Mouse (Mus musculus) frontal cortex, postnatal 25 days (tissue): ENCODE data around the gene 4930539E08Rik.

Source experiments
- DNase-seq, 2 experiments: peaks; one replicate each; pipeline ENCODE4 v3.0.0; 2022; ENCODE audit warnings: low spot score in 2 of 2

4930539E08Rik gene

DNA sequence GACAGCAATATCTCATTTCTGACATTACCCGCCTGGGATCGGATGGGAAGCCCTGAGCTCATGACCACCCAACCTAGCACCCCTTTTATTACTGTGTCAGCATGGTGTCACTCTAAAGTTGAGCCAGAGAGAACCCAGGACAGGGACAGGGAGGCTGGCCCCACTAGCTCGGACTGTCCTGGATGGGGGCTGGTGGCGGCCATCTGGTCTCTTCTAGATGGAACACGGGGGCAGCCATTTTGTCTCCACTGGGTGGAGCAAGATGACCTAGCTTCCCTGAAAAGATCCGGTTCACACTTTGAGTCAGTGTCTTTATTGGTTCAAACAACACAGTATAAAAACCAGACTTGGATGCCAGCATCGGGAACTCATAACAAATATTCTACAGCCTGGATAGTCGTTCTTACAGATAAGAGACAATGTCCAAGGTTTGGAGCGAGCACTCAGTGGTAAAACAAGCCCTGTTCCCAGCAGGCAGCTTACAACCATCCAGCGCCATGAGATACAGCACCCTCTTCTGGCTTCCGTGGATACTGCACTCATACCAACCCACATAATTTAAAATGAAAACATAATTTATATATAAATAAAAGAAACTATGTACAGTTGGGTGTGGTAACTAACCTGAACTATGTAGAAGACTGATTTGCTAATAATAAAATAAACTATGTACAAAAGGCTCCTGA lies 18.9 kb downstream of the 4930539E08Rik start:
- no peak for DNase-seq

DNA sequence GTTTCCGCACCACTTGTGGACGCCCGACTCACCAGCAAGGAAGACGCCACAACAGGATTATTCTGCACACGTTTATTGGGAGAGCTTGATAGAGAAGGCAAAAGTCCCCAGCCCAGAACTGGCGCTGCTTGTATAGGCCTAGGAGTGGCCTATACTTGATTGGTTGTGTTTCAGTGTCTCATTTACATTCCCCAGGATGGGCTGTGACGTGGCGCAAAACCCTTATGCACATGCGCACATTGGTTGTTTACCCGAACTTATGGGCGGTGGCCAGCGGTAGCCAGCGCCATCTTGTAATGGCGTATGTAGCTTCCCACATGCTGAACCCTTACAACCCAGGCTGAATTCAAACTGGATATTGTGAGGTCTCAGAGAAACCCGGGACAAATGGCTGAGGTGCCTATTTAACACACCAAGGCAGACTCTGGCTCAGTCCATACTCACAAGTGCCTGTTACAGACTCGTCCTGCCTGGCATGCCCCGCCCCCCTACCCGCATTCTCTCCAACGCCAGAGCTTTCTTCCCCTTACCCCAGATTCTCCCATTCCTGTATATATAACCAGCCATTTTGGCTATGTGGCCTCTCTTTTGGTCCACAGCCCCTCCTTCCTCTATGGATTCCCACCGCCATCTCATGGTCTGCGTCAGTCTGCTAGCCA lies 19.8 kb downstream of the 4930539E08Rik start:
- no peak for DNase-seq

DNA sequence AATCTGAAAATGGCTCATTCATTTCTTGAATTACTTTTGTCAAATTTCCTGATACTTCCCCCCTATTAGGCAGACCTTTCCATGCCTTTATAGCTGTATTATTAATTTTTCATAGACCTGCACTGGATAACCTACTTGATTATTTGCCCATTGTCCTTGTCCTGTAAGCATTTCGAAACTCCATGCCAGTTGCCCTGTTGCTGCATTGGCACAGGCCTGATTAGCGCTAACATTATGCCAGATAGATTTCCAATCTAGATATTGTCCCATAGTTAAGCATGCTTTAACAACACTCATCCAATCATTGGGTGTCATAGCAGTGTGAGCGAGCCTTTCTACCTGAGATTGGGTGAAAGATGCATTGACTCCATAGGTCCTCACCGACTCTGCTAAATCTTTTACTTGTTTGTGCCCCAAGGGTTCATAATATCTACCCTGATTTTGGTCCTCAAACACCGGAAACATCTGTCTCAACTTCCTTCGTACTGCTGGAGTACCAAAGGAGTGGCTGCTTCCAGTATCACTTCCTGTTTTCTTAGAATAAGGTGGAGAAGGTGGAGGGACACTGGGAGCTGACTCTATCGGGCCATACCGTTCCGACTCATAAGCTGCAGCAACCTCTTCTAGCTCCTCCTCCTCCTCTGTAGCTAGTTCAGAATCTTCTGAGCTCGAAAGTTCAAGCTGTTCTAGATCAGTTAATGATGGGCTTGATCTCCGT lies 20.9 kb downstream of the 4930539E08Rik start:
- DNase-seq, result no peak

DNA sequence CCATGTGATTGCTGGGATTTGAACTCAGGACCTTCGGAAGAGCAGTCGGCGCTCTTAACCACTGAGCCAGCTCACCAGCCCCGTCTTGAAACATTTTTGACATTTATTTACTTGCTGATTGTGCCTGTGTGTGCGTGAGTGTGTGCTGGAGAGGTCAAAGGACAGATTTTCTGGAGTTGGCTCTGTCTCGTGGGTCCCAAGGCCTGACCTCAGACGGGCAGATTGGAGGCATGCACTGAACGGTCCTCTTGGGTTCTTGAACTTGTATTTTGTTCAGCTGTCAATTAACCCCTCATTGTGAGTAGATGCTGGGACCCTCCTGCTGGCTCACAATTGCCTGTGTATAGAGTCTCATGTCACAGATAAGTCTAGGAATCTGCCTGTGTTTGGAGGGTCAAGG lies 28.9 kb downstream of the 4930539E08Rik start:
- DNase-seq, result no peak

DNA sequence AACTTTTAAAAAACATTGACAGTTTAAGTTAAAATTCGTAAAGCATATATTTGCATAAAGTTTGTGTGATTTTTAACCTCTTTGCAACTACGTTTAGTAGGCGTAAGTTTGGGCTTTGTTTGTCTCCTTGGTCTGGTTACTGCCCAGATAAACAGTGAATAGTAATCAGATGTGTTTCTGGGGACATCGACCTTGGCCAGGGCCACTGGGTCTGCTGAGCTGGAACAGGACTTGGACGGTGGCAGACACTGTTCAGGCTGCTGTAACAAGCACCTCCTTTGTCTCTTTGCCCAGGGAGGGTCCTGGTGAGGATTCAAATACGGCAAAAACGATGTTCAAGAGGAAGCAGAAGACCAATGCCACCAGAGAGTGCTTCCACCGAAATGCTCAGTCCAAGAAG lies 29.9 kb downstream of the 4930539E08Rik start:
- DNase-seq, result no peak

DNA sequence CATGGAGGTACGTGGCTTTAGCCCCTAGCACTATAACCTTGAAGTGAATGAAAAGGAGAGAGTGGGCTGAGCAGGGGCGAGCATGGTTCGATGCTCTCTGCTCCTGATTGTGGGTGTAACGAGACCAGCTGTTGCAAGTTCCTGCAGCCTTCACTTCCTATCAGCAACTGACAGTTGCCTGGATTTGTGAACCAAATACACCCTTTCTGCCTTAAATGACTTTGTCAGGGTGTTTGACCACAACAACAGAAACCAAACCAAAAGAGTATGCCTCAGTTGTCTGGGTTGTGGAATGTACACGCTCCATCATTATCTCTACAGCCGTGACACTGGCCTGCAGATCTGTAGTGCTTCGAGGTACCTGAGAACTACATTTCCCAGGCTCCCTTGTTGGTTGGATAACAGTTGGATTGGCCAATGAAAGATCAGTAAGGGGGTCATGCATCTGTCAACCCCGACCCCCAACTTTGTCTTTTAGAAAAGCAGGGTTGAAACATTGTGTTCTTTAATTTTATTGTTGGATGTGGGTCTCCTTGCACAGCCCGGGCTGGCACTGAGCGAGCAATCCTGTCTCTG lies 31.1 kb downstream of the 4930539E08Rik start:
- no peak for DNase-seq

DNA sequence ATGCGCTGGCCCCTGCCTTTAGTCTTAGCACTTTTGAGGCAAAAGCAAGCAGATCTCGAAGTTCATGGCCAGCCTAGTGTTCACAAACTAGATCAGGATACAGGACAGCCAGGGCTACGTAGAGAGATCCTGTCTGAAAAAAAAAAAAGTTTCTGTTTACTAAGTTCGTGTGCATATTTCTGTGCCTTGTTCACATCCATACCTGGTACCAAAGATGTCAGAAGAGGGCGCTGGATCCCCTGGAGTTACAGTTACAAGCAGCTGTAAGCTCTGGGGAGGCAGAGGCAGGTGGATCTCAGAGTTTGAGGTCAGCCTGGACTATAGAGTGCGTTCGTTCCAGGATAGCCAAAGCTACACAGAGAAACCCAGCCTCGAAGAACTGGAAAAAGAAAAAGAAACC lies 32.3 kb downstream of the 4930539E08Rik start:
- no peak for DNase-seq

DNA sequence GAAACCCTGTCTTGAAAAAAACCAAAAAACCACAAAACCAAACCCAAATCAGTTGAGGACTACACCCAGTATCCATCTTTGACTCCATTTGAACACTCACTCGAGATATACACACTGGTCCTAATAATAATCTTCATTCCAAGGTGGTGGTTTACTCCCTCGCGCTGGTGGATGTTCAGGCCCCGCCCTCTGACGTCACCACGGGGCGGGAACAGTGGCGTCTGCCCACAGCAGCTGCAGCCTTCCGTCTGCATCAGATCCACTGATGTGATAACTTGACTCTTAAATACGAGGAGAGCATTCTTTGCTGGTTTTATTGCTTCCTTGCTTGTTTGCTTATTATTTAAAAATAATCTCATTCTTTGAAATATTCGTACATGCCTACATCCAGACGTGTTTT lies 32.8 kb downstream of the 4930539E08Rik start:
- DNase-seq, result no peak

DNA sequence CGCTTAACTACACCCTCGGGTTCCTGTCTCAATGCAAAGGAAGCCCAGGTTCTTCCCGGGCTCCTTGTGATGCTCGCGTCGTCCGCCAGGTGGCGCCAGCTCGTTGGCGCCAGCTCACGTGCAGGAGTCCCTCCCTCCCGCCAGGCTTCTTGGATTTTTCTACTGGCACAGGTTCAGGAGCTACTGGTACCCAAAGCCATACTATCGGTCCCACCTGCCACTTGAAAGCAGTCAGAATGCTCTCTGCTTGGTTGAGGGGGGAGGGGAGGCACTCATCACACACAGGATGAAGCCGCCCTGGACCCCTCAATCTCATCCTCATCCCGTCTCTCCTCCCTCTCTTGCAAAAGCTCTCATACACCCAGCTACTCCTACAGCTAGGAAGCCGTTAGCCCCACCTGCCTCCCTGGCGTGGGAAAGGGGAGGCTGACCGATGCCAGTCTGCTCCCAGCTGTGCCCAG lies 35.2 kb downstream of the 4930539E08Rik start:
- peak; percentile 66 to 74 for DNase-seq

DNA sequence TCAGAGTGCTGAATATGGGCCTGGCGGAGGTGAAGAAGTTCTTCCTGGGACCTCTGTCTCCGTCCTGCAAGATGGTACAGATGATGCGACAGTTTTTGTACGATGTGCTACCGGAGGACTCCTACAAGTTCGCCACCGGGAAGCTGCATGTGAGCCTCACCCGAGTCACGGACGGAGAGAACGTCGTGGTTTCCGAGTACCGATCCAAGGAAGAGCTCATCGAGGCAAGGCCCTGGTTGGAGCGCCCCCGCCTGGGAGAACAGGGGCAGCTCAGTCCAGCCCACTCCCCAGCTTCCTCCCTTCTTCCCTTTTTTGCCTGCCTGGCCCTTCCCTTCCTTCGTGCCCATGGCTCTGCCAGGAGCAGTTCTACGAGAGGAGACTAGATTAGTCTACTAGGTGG lies 38.3 kb downstream of the 4930539E08Rik start:
- peak in 1 of 2 experiments; percentile 19 for DNase-seq

DNA sequence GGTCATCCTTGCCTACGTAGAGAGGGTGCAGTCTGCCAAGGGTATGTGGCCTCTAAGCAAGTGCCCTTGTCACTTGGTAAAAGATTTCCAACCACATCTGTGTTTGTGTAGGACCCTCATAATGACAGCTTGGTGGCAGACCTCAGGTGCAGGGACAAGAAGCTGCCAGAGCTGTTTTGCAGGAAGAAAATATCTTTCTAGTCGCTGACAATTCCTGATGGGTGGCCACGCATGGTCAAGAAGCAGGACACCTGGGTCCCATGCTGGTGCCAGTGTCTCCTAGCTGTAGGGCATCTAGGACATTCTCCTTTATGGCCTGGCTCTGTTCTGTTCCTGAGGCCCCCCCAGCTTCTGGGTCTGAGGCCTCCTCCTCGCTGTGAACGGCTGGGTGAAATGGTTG lies 38.8 kb downstream of the 4930539E08Rik start:
- DNase-seq, result no peak

DNA sequence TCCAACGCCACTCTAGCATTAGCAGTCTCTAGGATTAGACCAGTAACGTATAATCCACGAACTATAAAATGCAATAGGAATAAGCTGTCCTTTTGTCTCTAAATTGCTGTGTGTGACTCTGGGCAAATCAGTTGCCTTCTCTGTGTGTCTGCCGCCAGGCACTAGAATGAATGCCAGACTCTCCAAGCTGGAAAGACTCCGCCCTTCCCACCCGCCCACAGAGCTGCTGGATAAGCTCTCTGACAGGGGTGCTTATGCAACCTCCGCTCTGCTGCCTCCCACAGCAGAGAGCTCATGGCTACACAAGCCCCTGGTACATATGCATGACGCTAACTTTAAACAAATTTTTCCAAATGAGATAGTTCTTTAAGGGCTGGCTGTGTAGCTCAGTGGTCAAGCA lies 39.8 kb downstream of the 4930539E08Rik start:
- peak; percentile 33 to 38 for DNase-seq

DNA sequence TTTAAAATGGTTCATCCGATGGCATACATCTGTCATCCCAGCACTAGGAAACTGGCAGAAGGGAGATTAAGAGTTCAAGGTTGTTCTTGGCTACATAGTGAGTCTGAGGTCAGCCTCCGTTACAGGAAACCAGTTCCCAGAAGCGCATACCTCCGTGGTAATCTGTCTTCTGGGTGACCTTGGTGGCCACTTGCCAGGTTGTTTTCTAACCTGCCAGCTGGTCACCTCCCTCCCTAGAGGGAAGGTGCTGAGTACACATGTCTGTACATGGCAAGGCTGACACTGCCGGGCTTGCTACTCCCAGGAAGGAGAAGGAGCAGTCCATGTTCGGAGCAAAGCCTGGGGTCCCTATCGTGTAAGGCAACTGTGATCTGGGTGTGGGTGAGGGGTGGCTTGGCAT lies 40.3 kb downstream of the 4930539E08Rik start:
- no peak for DNase-seq

DNA sequence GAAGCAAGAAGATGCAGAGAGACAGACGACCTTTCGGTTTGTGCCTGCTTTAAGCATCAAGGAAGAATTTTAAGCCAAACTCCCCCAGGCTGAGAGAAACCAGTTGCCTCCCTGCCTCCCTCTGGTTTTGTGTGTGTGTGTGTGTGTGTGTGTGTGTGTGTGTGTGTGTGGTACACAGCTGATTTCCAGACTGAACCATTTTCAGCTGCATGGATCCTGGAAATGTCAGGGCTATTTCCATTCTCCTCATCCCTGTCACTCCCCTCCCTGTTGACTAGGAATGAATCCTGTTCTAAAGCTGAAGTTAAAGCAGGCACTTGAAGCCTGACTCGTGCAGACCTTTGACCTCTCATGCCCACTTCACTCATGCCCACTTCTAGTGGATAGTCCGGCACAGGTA lies 40.9 kb downstream of the 4930539E08Rik start:
- DNase-seq, result no peak

DNA sequence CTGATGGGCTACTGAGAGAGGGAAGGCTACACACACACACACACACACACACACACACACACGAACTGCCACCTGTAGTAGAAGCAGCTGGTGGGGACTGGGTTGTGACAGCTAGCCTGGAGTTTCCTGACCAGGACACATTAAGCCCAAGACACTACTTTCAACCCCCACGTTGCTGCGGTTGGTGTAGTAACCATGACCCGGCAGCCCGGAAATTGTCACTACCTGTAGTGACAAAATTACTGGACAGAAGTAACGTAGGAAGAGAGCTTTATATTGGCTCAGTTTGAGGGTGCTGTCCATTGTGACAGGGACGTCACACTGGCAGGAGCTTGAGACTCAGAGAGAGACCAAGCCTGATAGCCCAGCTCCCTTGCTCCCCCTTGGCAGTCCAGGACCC lies 42.8 kb downstream of the 4930539E08Rik start:
- DNase-seq, result no peak

DNA sequence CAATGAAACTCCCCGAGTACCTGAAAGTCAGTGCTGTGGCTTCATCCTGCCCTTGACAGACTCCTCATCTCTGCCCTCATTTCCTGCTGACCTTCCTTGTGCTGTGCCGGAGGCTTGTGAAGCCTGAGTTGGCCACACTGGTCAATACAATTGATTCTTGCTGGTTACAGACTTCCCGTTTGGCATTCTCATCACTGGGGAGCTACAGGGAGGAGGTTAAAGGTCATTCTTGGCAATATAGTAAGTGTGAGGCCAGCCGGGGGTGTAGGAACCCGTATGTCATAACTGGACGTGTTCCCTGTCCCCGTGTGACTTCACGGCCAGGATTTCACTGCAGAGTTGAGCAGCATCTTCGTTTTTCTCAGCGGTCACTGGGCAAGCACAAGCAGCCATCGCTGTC lies 43.3 kb downstream of the 4930539E08Rik start:
- DNase-seq, result no peak

DNA sequence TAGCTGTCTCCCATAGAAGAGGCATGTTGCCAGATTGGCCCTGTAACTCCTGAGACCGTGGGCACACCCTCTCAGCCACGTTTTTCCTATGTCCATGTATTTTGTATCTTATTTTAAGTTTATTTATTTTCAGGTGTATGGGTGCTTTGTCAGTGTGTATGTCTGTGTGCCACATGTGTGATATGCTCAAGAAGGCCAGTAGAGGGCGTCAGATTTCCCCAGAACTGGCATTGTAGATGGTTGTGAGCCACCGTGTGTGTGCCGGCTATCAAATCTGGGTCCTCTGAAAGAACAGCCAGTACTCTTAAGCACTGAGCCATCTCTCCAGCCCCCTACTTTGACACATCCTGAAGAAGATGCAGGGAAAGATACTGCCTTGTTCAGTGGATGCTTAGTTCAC lies 44.7 kb downstream of the 4930539E08Rik start:
- DNase-seq, result no peak

DNA sequence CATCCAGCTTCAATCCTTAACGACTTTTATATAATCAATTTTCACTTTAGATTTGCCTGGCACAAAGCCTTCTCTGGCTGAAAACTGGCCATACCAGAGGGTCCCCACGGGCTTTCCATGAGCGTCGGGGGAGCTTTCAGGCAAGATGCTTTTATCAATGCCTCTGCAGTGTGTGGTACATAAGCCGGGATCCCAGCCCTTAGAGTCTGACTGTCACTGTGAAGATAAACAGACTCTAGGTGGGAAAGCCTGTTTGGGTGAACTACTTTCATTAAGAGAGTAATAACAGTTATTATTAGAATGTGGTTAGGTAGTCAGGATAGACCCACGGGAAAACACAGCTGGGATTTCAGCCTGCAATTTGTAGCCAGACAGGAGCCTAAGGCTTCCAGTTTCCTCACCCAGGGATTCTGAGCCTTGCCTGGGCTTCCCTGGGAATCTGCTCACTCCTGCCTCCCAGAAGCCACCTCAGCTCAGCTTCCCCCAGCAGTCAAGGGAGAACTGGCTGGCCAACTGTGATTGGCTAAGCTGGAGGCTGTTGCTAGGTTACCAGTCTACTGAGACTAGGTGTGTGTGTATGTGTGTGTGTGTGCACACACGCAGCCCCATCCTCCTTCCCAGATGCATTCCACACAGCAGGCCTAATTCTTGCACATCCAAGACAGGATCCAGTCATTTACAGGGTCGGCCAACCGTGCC lies 45.6 kb downstream of the 4930539E08Rik start:
- peak; percentile 40 to 59 for DNase-seq

DNA sequence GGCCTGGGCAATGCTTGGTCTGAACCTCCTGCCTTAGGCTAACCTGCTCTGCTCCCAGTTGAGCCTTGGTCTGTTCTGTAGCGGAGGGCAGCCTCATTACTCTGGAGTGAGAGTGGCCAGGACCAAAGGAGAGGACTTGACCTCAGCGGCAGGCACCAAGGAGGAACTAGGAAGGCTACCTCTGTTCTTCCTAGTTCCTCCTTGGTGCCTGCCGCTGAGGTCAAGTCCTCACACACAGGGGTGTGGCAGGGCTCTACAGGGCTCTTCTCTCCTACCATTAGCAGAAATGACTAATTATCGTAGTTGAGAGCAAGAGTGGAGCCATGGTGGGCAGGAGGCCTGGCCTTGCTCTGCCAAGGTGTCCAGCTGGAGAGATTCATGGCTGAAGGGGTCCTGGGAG lies 47.7 kb downstream of the 4930539E08Rik start:
- DNase-seq, result no peak

DNA sequence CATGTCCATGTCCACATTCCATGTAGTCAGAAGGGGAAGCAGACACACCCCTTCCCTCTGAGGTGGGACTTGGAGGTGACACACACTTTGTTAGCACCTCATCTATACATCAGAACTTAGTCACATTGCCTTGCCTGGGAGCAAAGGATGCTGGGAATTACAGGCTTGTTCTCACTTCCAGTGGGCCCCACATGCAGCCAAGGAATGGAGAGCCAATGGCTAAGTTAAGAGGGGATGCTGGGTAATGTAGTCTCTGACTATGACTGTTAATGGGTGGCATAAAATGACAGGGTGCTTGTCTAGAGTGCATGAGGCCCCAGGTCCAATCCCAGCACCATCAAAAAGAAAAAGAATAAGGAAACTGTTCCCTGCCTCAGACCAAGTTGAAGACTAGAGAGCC lies 48.2 kb downstream of the 4930539E08Rik start:
- DNase-seq, result no peak

DNA sequence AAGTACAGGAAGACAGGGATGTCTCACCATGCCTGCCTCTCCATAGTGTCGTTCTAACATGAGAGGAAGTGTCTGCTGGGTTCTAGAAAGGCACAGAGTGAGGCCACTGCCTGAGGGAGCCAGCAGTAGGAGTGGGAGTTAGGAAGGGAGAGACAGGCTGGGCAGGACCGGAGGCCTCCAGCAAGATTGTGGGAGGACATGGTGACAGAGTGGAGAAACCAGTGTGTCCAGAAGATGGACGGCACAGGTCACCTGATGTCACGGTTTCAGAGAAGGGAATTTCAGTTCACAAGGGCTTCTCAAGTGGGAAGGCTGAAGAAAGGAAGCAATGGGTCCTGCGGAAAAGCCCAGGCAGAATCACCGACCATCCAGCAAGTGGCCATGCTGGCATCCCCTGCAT lies 50.7 kb downstream of the 4930539E08Rik start:
- DNase-seq, result no peak

DNA sequence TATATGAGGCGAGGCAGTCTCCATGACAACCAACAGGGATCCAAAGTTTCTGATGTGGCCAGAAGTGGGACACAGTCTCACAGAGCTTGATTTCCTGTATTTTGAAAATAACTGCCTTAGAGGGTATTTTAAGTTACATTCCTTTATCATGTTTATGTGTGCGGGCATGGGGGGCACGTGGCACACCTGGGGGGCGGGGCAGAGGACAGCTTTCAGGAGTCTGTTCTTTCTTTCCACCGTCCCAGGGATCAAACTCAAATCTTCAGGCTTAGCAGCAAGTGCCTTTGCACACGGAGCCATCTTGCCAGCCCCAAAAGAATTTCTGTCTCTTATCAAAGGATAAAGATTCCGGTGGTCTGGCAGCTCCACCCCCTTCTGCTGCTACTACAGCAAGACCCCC lies 51.2 kb downstream of the 4930539E08Rik start:
- no peak for DNase-seq
